Mouse (Mus musculus): ENCODE results near the gene Ints14. TPM values are rescaled to one million over a fixed set of nuclear protein-coding genes. Genes with fewer than 3 reads are reported as not detected.

Gene Ints14
- polyA plus RNA-seq, 1 experiment: 16.5 TPM

DNA sequence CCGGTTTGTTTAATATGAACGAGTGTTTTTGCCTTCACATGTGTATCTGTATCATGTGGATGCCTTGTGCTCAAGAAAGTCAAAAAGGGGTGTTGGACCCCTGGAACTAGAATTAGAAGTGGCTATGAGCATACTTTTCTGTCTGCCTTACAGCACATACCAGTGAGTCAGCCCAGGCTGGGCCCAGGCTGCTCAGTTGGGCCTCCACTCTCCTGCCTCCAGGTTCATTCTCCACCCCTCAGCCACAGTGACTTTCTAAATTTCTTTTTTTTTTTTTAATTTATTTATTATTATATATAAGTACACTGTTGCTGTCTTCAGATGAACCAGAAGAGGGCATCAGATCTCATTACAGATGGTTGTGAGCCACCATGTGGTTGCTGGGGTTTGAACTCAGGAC is 20.9 kb upstream of the Ints14 start:
- Histone ChIP-seq H3K27ac (ENCODE audit: insufficient read depth, low read depth, low read length) (no peak overlapping the region), H3K4me1 (ENCODE audit: control insufficient read depth, insufficient read depth, low read length) (no peaks in the 10 kb centered on the region), H3K27me3 (replicated peaks; ENCODE audit: control insufficient read depth, insufficient read depth, low read length) (no peaks in the 10 kb centered on the region), H3K36me3 (ENCODE audit: control insufficient read depth, insufficient read depth, low read length) (no peaks in the 10 kb centered on the region), H3K4me3 (ENCODE audit: insufficient read depth, low read depth, low read length) (no peak overlapping the region)
- DNase-seq: no peak
- TF ChIP-seq POLR2A (IDR thresholded peaks at IDR 0.05; ENCODE audit: low read depth, low read length) (no peak), CTCF (conservative IDR thresholded peaks at IDR 0.05; ENCODE audit: insufficient read depth, insufficient read length, low read depth, low read length) (no peak)
- 83% methylated on average over 2 of the region's 2 CpGs for WGBS

DNA sequence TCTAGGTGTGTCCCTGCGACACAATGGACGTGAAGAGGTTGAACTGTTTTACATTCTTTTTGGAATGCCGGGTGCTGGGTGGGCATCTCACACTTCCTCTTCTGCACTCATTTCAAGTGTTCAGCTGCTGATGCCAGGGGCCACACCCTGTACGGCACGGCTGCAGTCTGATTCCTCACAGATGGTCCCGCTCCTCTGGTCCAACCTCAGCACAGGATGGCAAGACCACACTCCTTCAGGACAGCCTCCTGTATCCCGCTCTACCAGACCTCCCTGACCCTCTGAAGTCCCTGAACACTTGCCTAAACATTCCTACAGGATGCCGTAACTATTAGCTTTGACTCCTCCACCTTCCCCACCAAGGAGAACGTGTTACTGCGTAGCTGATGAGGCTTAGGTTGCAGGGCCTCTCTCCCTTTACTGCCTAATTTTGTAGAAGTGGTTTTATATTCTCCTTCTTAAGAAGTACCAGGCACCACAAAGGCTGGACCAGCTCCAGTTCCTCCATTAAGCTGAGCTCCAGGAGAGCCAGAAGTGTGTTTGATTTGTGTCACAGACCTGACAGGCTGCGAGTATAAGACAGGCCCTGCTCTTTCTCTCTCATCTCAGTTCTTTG is 19.9 kb upstream of the Ints14 start:
- DNase-seq: no peak
- no peaks in the 10 kb centered on the region for H3K36me3 ChIP-seq (ENCODE audit: control insufficient read depth, insufficient read depth, low read length)
- TF ChIP-seq CTCF (conservative IDR thresholded peaks at IDR 0.05; ENCODE audit: insufficient read depth, insufficient read length, low read depth, low read length) (no peak), POLR2A (IDR thresholded peaks at IDR 0.05; ENCODE audit: low read depth, low read length) (no peak)
- WGBS: 73% methylated on average over 11 of the region's 11 CpGs
- no peaks in the 10 kb centered on the region for H3K27me3 ChIP-seq (replicated peaks; ENCODE audit: control insufficient read depth, insufficient read depth, low read length)
- no peaks in the 10 kb centered on the region; the same call in 1 of the 2 replicates for H3K4me1 ChIP-seq (ENCODE audit: control insufficient read depth, insufficient read depth, low read length)
- no peak overlapping the region for H3K4me3 ChIP-seq (ENCODE audit: insufficient read depth, low read depth, low read length)
- no peak overlapping the region for H3K27ac ChIP-seq (ENCODE audit: insufficient read depth, low read depth, low read length)

DNA sequence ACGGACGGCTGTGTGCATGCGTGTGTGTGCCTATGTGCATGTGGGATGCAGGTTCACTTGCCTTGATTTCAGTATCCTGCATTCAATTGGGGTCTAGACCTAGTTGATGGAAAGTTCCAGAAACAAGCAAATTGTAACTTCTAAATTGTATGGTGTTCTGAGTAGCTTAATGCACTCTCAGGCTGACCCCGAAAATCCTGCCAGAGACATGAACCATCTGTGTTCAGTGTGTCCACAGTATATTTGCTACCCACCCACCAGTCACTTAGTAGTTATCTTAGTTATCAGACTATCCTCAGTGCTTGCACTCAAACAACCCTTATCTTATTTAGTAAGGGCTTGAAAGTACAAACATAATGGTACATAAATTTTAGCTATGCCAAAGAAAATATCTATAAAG is 19.1 kb upstream of the Ints14 start:
- WGBS: 89% methylated on average over 4 of the region's 4 CpGs

DNA sequence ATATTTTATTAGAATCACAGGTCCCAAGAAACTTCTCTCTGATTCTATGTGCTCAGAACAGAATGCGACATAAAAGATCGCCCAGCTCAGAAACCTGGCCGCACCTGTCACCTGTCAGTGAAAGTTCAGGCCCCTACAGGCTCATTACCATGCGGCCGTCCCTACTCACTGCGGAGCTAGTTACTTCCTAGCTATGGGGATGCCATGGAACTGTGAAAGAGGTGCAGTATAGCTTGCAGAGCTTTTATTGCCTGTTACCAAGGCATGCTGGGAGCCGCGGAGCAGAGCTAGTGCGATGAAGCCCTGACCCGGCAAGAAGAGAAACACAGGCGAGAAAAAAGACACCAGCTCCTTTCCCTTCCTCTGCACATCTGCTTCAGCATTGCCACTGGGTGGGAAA is 16.7 kb upstream of the Ints14 start:
- H3K36me3 ChIP-seq (ENCODE audit: control insufficient read depth, insufficient read depth, low read length): no peaks in the 10 kb centered on the region
- whole genome bisulfite sequencing: 40% methylated on average over 11 of the region's 11 CpGs
- no peak for TF ChIP-seq POLR2A (IDR thresholded peaks at IDR 0.05; ENCODE audit: low read depth, low read length)
- TF ChIP-seq CTCF (conservative IDR thresholded peaks at IDR 0.05; ENCODE audit: insufficient read depth, insufficient read length, low read depth, low read length): no peak
- no peaks in the 10 kb centered on the region for H3K27me3 ChIP-seq (replicated peaks; ENCODE audit: control insufficient read depth, insufficient read depth, low read length)
- H3K4me1 ChIP-seq (ENCODE audit: control insufficient read depth, insufficient read depth, low read length): no peaks in the 10 kb centered on the region; the same call in 1 of the 2 replicates
- no peak overlapping the region for H3K4me3 ChIP-seq (ENCODE audit: insufficient read depth, low read depth, low read length)
- DNase-seq: no peak
- no peak overlapping the region for H3K27ac ChIP-seq (ENCODE audit: insufficient read depth, low read depth, low read length)

More for the DNA sequence above, 19.1 kb upstream of the Ints14 start:
- Histone ChIP-seq H3K36me3 (ENCODE audit: control insufficient read depth, insufficient read depth, low read length) (no peaks in the 10 kb centered on the region), H3K27ac (ENCODE audit: insufficient read depth, low read depth, low read length) (no peak overlapping the region), H3K27me3 (replicated peaks; ENCODE audit: control insufficient read depth, insufficient read depth, low read length) (no peaks in the 10 kb centered on the region), H3K4me1 (ENCODE audit: control insufficient read depth, insufficient read depth, low read length) (no peaks in the 10 kb centered on the region; the same call in 1 of the 2 replicates), H3K4me3 (ENCODE audit: insufficient read depth, low read depth, low read length) (no peak overlapping the region)
- no peak for TF ChIP-seq CTCF (conservative IDR thresholded peaks at IDR 0.05; ENCODE audit: insufficient read depth, insufficient read length, low read depth, low read length)
- TF ChIP-seq POLR2A (IDR thresholded peaks at IDR 0.05; ENCODE audit: low read depth, low read length): no peak
- no peak for DNase-seq

DNA sequence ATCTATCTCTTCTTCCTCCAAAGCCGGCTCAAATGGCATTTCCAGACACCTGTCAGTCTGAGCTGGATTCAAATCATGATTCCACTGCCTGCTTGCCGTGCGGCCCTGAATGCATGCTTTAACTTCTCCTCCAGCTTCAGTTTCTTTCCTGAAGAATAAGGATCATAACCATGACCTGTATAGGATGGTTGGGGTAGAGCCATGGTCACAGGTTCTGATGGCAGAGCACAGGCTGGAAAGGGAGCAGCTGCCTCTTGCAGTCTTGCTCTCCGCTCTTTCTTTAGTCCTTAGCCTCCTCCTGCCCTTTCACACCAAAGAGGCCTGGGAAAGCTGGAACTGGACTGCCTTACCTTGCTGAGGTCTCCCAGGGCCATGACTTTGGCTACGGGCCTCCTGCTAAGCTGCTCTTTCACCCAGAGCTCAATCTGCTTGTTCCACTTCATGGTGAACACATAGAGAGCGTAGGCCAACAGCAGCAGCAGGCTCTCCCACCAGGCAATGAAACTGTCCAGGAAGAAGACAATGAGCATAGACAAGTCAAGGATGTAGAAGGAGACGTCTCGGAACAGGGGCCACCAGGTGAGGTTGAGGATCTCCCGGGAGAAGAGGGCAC is 13.1 kb upstream of the Ints14 start:
- no peak overlapping the region for H3K4me3 ChIP-seq (ENCODE audit: insufficient read depth, low read depth, low read length)
- no peaks in the 10 kb centered on the region; the same call in 1 of the 2 replicates for H3K4me1 ChIP-seq (ENCODE audit: control insufficient read depth, insufficient read depth, low read length)
- no peak for TF ChIP-seq POLR2A (IDR thresholded peaks at IDR 0.05; ENCODE audit: low read depth, low read length)
- no peak for TF ChIP-seq CTCF (conservative IDR thresholded peaks at IDR 0.05; ENCODE audit: insufficient read depth, insufficient read length, low read depth, low read length)
- DNase-seq: no peak
- H3K36me3 ChIP-seq (ENCODE audit: control insufficient read depth, insufficient read depth, low read length): no peaks in the 10 kb centered on the region
- H3K27me3 ChIP-seq (replicated peaks; ENCODE audit: control insufficient read depth, insufficient read depth, low read length): no peaks in the 10 kb centered on the region
- no peak overlapping the region for H3K27ac ChIP-seq (ENCODE audit: insufficient read depth, low read depth, low read length)
- WGBS: 83% methylated on average over 9 of the region's 9 CpGs

DNA sequence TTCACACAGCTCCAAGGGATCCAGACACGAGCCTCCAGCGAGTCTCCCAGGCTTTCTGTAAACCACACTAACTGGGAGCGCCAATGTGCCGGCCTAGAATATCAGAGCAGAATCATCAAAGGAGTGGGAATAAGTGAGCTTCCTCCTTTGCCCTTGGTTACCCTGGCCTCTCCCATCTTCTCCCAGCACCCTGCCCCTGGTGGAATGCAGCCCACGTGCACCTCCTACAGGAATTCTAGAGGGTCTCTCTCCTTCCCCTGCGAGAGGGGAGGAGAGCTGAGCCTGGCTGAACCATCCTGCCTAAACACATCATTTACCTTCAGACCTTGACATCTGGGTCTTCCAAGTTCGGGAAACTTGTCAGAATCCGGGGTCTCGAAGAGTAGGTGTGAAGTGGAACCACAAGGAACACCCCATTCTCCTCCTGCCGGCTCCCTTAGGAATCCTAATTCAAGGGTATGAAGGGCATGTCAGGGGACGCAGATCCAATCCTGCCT is 9.5 kb upstream of the Ints14 start, which contains the start of gene Slc24a1:
Gene Slc24a1, minus strand, starts transcription at position 447 of the 497 bp plus-strand sequence.
- no peaks in the 10 kb centered on the region for H3K36me3 ChIP-seq (ENCODE audit: control insufficient read depth, insufficient read depth, low read length)
- WGBS: 46% methylated on average over 11 of the region's 11 CpGs
- no peak within 1 kb of the TSS for H3K4me3 ChIP-seq (ENCODE audit: insufficient read depth, low read depth, low read length)
- H3K27me3 ChIP-seq (replicated peaks; ENCODE audit: control insufficient read depth, insufficient read depth, low read length): no peaks in the 10 kb centered on the region
- no peak for TF ChIP-seq POLR2A (IDR thresholded peaks at IDR 0.05; ENCODE audit: low read depth, low read length)
- TF ChIP-seq CTCF (conservative IDR thresholded peaks at IDR 0.05; ENCODE audit: insufficient read depth, insufficient read length, low read depth, low read length): no peak
- H3K4me1 ChIP-seq (ENCODE audit: control insufficient read depth, insufficient read depth, low read length): no peaks in the 10 kb centered on the region
- H3K27ac ChIP-seq (ENCODE audit: insufficient read depth, low read depth, low read length): no peak within 1 kb of the TSS
- DNase-seq: no peak

DNA sequence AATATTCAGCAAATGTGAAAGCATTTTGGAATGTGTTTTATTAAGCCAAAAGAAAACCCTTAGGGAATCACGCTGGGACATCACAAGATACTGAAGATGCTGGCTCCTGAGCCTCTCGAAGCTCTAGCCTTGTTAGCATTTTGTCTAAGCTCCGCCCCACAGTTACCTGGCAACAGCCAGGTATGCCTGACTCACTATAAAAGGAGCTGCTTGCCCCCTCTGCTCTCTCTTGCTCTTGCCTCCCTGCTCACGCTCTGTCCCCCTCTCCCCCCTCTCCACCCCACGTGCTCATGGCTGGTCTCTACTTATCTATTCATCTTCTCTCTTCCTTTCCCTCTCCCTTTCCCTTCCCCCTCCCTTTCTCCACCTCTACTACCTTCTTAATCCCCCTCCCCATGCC is 8.7 kb upstream of the Ints14 start:
- TF ChIP-seq CTCF (conservative IDR thresholded peaks at IDR 0.05; ENCODE audit: insufficient read depth, insufficient read length, low read depth, low read length) (no peak), POLR2A (IDR thresholded peaks at IDR 0.05; ENCODE audit: low read depth, low read length) (no peak)
- WGBS: 26% methylated on average over 5 of the region's 5 CpGs
- Histone ChIP-seq H3K4me1 (ENCODE audit: control insufficient read depth, insufficient read depth, low read length) (no peaks in the 10 kb centered on the region), H3K36me3 (ENCODE audit: control insufficient read depth, insufficient read depth, low read length) (no peaks in the 10 kb centered on the region), H3K4me3 (ENCODE audit: insufficient read depth, low read depth, low read length) (no peak overlapping the region), H3K27me3 (replicated peaks; ENCODE audit: control insufficient read depth, insufficient read depth, low read length) (no peaks in the 10 kb centered on the region), H3K27ac (ENCODE audit: insufficient read depth, low read depth, low read length) (no peak overlapping the region)
- DNase-seq: no peak
